Mouse (Mus musculus): Measurements from ENCODE around the gene Il10rb. TPM values are rescaled to one million over a fixed set of nuclear protein-coding genes. Genes with fewer than 3 reads are reported as not detected.

Il10rb gene
- total RNA-seq, 2 experiments from 2014 or later: 9.4 to 10.2 TPM

DNA sequence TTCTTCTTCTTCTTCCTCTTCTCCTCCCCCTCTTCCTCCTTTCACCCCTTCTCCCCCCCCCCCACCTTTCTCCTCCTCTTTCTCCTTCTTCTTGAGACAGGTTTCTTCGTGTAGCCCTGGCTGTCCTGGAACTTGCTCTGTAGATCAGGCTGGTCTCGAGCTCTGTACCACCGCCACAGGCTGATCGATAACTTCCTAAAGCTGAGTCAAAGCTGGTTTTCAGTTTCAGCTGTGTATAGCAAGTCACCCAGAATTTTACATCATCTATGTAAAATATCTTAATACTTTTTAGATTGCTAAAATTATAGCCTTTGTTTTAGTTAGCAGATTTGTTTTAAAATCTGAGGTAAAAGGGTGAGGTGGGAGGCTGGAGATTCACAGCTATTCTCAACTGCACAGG lies 38.9 kb downstream of the Il10rb start:
- DNase-seq (ENCODE audit: low spot score in 2 of 2): no peak
- intact Hi-C loops (cut with DNase I): loop anchor here (5.0 kb wide), 1 partner anchor 83 kb away; no protein-coding TSS in a partner anchor

- DNase-seq (ENCODE audit: low spot score in 2 of 2): no peak
- intact Hi-C loops (cut with DNase I): no loop called here
Observed at GRCm38 (mm10) chr16:91445566-91445965, 39.6 kb downstream of the Il10rb start.

DNA sequence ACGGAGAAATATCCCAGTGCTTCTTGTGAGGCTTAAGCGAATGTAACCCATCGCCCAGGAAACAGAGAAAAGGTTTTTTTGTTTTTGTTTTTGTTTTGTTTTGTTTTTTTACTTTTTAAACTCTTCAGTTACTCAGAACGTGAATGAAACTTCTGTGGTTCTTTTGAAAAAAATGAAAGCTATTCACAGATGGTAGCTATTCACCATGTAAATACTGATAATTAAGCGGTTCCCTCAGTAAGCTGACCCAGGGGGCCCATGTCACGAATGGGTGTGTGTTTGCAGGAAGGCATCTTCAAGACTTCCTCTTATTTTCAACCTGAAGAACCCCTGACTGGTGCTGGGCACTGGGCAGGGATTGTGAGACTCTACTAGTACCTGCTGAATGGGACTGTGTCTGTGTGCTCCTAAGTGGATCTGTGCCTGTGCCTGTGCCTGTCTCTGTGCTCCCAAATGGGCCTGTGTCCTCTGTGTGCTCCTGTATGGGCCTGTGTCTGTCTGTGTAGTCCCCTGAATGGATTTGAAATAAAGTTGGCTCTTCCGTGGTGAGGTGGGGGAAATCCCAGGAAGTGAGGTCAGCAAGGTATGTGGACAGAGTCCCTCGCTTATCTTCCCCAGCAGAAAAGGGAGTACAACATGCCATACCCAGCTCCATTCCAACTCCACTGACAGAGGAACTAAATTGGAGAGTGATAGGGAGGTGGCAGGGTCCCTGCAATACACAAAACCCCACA lies 41.0 kb downstream of the Il10rb start:
- no peak for DNase-seq (ENCODE audit: low spot score in 2 of 2)
- intact Hi-C loops (cut with DNase I): no loop called here

- intact Hi-C loops (cut with DNase I): no loop called here
- DNase-seq (ENCODE audit: low spot score in 2 of 2): no peak
Observed at GRCm38 (mm10) chr16:91447512-91447900, 41.5 kb downstream of the Il10rb start.

DNA sequence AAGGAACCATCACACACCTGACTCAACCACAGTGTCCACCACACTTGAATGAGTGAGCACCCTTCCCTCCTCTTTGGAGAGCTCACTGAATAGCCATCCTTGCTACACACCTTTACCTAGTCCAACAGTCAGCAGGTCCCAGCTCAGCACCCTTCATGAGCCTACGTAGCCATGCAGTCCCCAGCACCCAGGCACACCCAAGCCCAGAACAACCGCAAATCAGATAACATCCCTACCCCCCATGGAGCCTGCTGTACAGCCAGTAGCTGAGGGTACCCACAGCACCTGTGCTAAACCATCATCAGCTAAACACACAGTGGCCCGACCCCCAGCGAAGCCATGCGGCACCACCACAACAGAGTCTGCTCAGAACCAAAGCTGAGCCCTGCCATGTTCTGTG lies 42.1 kb downstream of the Il10rb start:
- intact Hi-C loops (cut with DNase I): no loop called here
- DNase-seq (ENCODE audit: low spot score in 2 of 2): no peak

GRCm38 (mm10) chr16:91448895-91449294 lies 42.9 kb downstream of the Il10rb start:
- intact Hi-C loops (cut with DNase I): no loop called here

GRCm38 (mm10) chr16:91450137-91451064 lies 44.4 kb downstream of the Il10rb start:
- DNase-seq (ENCODE audit: low spot score in 2 of 2): no peak
- intact Hi-C loops (cut with DNase I): no loop called here

More at GRCm38 (mm10) chr16:91448895-91449294, 42.9 kb downstream of the Il10rb start:
- no peak for DNase-seq (ENCODE audit: low spot score in 2 of 2)

DNA sequence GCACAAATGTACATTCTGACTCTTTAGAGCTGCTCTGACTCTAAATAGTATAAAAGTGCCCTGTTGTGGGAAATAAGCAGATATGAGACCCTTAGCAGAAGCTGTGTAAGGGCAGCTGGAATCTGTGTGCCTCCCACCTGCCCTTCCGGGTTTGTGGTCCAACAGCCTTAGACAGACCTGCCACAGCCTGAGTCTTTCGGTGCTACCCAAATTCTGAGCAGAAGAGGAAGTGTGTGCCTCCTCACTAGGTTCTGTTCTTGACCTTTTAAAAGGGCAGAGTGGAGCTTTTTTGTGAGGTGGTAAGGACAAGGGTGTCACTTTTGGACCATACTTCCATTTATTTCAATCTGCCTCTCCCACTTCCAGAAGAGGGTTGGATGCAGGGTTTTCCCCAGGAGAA lies 46.0 kb downstream of the Il10rb start:
- intact Hi-C loops (cut with DNase I): no loop called here
- no peak for DNase-seq (ENCODE audit: low spot score in 2 of 2)

GRCm38 (mm10) chr16:91452363-91452896 lies 46.5 kb downstream of the Il10rb start:
- intact Hi-C loops (cut with DNase I): no loop called here
- DNase-seq (ENCODE audit: low spot score in 2 of 2): no peak

- intact Hi-C loops (cut with DNase I): no loop called here
- DNase-seq (ENCODE audit: low spot score in 2 of 2): no peak
Observed at GRCm38 (mm10) chr16:91455868-91456267, 49.9 kb downstream of the Il10rb start.

- intact Hi-C loops (cut with DNase I): no loop called here
- DNase-seq (ENCODE audit: low spot score in 2 of 2): no peak
Observed at GRCm38 (mm10) chr16:91458301-91458746, 52.4 kb downstream of the Il10rb start.

- no peak for DNase-seq (ENCODE audit: low spot score in 2 of 2)
- intact Hi-C loops (cut with DNase I): no loop called here
Observed at GRCm38 (mm10) chr16:91458976-91459375, 53.0 kb downstream of the Il10rb start.

- DNase-seq (ENCODE audit: low spot score in 2 of 2): no peak
- intact Hi-C loops (cut with DNase I): no loop called here
Observed at GRCm38 (mm10) chr16:91459396-91459795, 53.4 kb downstream of the Il10rb start.

DNA sequence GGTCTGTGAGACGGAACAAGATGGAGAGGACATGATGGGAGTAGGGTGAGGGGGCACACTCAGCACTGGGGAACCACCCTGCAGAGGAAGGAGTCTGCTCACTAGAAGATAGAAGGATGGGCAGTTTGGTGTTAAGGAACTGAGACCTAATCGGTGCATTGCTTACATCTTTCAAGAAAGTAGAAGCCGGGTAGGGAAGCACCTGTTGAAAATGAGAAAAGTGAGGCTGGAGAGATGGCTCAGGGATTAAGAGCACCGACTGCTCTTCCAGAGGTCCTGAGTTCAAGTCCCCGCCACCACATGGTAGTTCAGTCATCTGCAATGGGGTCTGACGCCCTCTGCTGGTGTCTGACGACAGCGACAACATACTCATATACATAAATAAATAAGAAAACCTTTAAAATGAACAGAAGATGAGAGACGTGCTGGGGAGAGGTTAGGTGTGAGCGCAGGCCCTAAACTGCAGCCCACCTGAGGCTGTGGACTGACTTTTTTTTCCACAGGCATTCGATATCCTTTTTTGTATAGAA lies 53.9 kb downstream of the Il10rb start:
- DNase-seq (ENCODE audit: low spot score in 2 of 2): no peak
- intact Hi-C loops (cut with DNase I): no loop called here

- no peak for DNase-seq (ENCODE audit: low spot score in 2 of 2)
- intact Hi-C loops (cut with DNase I): no loop called here
Observed at GRCm38 (mm10) chr16:91461066-91461638, 55.2 kb downstream of the Il10rb start.

GRCm38 (mm10) chr16:91461773-91462181 lies 55.8 kb downstream of the Il10rb start:
- intact Hi-C loops (cut with DNase I): no loop called here
- no peak for DNase-seq (ENCODE audit: low spot score in 2 of 2)

DNA sequence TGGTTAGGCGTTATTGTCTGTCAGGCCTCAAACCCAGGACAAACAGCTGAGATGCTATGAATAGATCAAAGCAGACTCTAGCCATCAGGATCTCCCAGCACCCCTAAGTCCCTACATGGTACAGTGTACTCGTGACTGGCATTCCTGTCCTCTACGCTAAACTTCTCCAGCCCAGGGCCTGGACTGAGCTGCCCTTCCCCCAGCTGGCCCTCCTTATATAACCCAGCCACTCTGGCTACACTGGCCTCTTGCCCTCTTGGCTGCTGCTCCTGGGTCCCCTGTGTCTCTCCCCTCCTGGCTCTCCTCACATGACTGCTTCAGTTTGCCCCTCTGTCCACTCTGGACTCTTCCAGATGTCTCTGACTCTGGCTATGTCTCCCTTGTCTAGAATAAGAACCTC lies 56.7 kb downstream of the Il10rb start:
- no peak for DNase-seq (ENCODE audit: low spot score in 2 of 2)

DNA sequence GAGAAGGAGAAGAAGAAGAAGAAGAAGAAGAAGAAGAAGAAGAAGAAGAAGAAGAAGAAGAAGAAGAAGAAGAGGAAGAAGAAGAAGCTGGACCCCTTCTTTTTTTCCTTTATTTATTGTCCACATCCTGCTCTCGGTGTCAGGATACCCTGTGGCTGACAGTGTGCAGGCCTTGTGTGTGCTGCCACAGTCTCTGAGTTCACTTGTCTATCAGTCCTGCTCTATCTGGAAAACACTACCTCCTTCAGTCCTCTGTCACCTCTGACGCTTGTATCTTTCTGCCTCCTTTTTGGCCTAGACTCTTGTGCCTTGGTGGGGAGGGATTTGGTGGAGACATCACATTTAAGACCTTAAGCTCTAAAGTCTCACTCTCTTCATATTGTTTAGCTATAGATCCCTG lies 57.4 kb downstream of the Il10rb start:
- intact Hi-C loops (cut with DNase I): no loop called here
- no peak for DNase-seq (ENCODE audit: low spot score in 2 of 2)

More for the DNA sequence above, 56.7 kb downstream of the Il10rb start:
- intact Hi-C loops (cut with DNase I): no loop called here

DNA sequence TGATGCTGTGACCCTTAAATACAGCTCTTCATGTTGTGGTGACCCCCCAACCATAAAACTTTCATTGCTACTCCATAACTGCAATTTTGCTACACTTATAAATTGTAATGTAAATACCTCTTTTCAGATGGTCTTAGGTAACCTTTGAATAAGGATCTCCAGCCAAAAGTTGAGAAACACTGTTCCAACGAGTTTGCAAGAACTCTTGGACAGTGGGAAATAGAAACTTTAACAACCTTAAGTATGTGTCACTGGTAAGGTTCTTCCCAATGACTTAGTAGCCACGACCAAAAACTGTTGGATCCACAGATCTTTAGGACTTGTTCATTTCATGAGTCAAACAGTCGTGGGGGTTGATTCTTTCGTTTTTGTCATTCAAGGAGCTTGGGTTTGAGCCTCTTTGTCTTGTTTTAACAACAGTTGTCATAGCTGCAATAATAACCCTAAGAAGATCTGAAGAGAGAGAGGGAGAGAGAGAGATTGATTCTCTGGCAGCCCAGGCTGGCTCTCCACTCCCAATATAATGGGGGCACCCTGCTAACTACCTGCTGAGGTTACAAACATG lies 58.0 kb downstream of the Il10rb start:
- no peak for DNase-seq (ENCODE audit: low spot score in 2 of 2)
- intact Hi-C loops (cut with DNase I): loop anchor here (2.0 kb wide), 1 partner anchor 21 kb away; the partner anchor contains the start of gene Ifnar1

All from left cerebral cortex, postnatal 36 days (tissue).